Mouse (Mus musculus): ENCODE measurements around the gene Iqgap1. TPM values are rescaled to one million over a fixed set of nuclear protein-coding genes. Genes with fewer than 3 reads are reported as not detected.

Iqgap1 gene
- total RNA-seq, 2 experiments from 2014 or later: 12.1 to 16.8 TPM

- peak; percentile 93 for DNase-seq (ENCODE audit: low spot score)
Observed at GRCm38 (mm10) chr7:80803173-80803872, 22.5 kb downstream of the Iqgap1 start.

- DNase-seq (ENCODE audit: low spot score): peak; percentile 55
Observed at GRCm38 (mm10) chr7:80802412-80803160, 23.2 kb downstream of the Iqgap1 start.

- DNase-seq (ENCODE audit: low spot score): no peak
Observed at GRCm38 (mm10) chr7:80799307-80799706, 26.5 kb downstream of the Iqgap1 start.

GRCm38 (mm10) chr7:80796805-80797567 lies 28.8 kb downstream of the Iqgap1 start:
- no peak for DNase-seq (ENCODE audit: low spot score)

- DNase-seq (ENCODE audit: low spot score): peak; percentile 53
Observed at GRCm38 (mm10) chr7:80796258-80796657, 29.5 kb downstream of the Iqgap1 start.

- no peak for DNase-seq (ENCODE audit: low spot score)
Observed at GRCm38 (mm10) chr7:80789534-80789933, 36.2 kb downstream of the Iqgap1 start.

- no peak for DNase-seq (ENCODE audit: low spot score)
Observed at GRCm38 (mm10) chr7:80789061-80789460, 36.7 kb downstream of the Iqgap1 start.

- DNase-seq (ENCODE audit: low spot score): no peak
Observed at GRCm38 (mm10) chr7:80788002-80788401, 37.8 kb downstream of the Iqgap1 start.

- peak; percentile 69 for DNase-seq (ENCODE audit: low spot score)
Observed at GRCm38 (mm10) chr7:80786746-80787145, 39.0 kb downstream of the Iqgap1 start.

- DNase-seq (ENCODE audit: low spot score): no peak
Observed at GRCm38 (mm10) chr7:80783841-80784240, 41.9 kb downstream of the Iqgap1 start.

- DNase-seq (ENCODE audit: low spot score): no peak
Observed at GRCm38 (mm10) chr7:80782155-80783109, 43.3 kb downstream of the Iqgap1 start.

- peak; percentile 66 for DNase-seq (ENCODE audit: low spot score)
Observed at GRCm38 (mm10) chr7:80781444-80782120, 44.2 kb downstream of the Iqgap1 start.

GRCm38 (mm10) chr7:80778958-80779669 lies 46.7 kb downstream of the Iqgap1 start:
- peak; percentile 52 for DNase-seq (ENCODE audit: low spot score)

GRCm38 (mm10) chr7:80778376-80778775 lies 47.4 kb downstream of the Iqgap1 start:
- DNase-seq (ENCODE audit: low spot score): no peak

- no peak for DNase-seq (ENCODE audit: low spot score)
Observed at GRCm38 (mm10) chr7:80777151-80777550, 48.6 kb downstream of the Iqgap1 start.

- DNase-seq (ENCODE audit: low spot score): no peak
Observed at GRCm38 (mm10) chr7:80776090-80776489, 49.7 kb downstream of the Iqgap1 start.

- no peak for DNase-seq (ENCODE audit: low spot score)
Observed at GRCm38 (mm10) chr7:80775448-80775904, 50.3 kb downstream of the Iqgap1 start.

GRCm38 (mm10) chr7:80774615-80775447 lies 50.9 kb downstream of the Iqgap1 start:
- no peak for DNase-seq (ENCODE audit: low spot score)

Measured in gastrocnemius, adult 18-20 months (tissue).